Mouse (Mus musculus) heart, adult 2 months (tissue): ENCODE results near the gene Tmem209. TPM values are rescaled to one million over a fixed set of nuclear protein-coding genes. Genes with fewer than 3 reads are reported as not detected.

Experiments used
- DNase-seq, 2 experiments: peaks; one replicate each; pipeline ENCODE4 v3.0.0; 2021
- H3K27ac ChIP-seq: fragments of 200-600 bp; 2 replicates; pipeline ENCODE4 v1.8.1; 2022
- H3K27me3 ChIP-seq: fragments of 200-500 bp; 2 replicates; pipeline ENCODE4 v1.6.1; 2012; ENCODE audit warnings: mild to moderate bottlenecking, low read length, inconsistent platforms, mixed read lengths; ENCODE audit not compliant: control insufficient read depth, insufficient read depth
- H3K36me3 ChIP-seq: fragments of 200-500 bp; 2 replicates; pipeline ENCODE4 v1.6.1; 2012; ENCODE audit warnings: low read length, inconsistent platforms; ENCODE audit not compliant: control insufficient read depth, insufficient read depth
- H3K4me1 ChIP-seq: fragments of 200-500 bp; 2 replicates; pipeline ENCODE4 v1.6.1; 2011; ENCODE audit warnings: low read length; ENCODE audit not compliant: control insufficient read depth, insufficient read depth
- H3K4me3 ChIP-seq: fragments of 200-600 bp; 2 replicates; pipeline ENCODE4 v1.8.1; 2022
- H3K79me2 ChIP-seq: fragments of 200-500 bp; replicated peaks from 2 replicates; pipeline ENCODE4 v1.6.1; 2012; ENCODE audit warnings: mild to moderate bottlenecking, inconsistent platforms, low read length, moderate library complexity, mixed read lengths; ENCODE audit not compliant: control insufficient read depth, insufficient read depth
- H3K9ac ChIP-seq: fragments of 200-500 bp; 2 replicates; pipeline ENCODE4 v1.6.1; 2012; ENCODE audit warnings: low read depth, mild to moderate bottlenecking, control low read depth, inconsistent platforms, low read length, mixed read lengths
- CTCF ChIP-seq: fragments of 200-600 bp; IDR thresholded peaks from 2 replicates; pipeline ENCODE4 v1.8.1; 2022; ENCODE audit warnings: antibody characterized with exemption, mild to moderate bottlenecking, moderate library complexity
- EP300 ChIP-seq: fragments of 200-500 bp; IDR thresholded peaks from 2 replicates; pipeline ENCODE4 v1.6.1; 2011; ENCODE audit warnings: low read depth, low read length, control low read depth; ENCODE audit not compliant: insufficient read depth
- POLR2A ChIP-seq: fragments of 200-500 bp; IDR thresholded peaks from 2 replicates; pipeline ENCODE4 v1.6.1; 2011; ENCODE audit warnings: mild to moderate bottlenecking, low read depth, low read length, control low read depth; ENCODE audit not compliant: insufficient read depth
- WGBS: fragments of 180-500 bp; shearing (Covaris S2); methylation state at CpG from one replicate; pipeline ENCODE4 v1.1.7; 2018; 5-methylcytosine and 5-hydroxymethylcytosine counted together
- intact Hi-C: fragments of 180-260 bp; cut with DNase I; formaldehyde crosslinking; loops from one replicate; pipeline ENCODE4 v1.15.1; 2025
- polyA plus RNA-seq: library from polyadenylated mRNA; depleted of rRNA; stranded (reverse); fragments of >200 nt; gene quantifications from 2 replicates; pipeline ENCODE4 v1.2.3, GENCODE M21; 2012; rRNA removed
- total RNA-seq, 2 experiments: library from RNA; stranded (reverse); gene quantifications; 2 replicates each; pipeline ENCODE4 v1.2.3; 2021

Tmem209 gene
- total and polyA plus RNA-seq, 3 experiments, result 6.3 to 15.9 (median 7.5) TPM

DNA sequence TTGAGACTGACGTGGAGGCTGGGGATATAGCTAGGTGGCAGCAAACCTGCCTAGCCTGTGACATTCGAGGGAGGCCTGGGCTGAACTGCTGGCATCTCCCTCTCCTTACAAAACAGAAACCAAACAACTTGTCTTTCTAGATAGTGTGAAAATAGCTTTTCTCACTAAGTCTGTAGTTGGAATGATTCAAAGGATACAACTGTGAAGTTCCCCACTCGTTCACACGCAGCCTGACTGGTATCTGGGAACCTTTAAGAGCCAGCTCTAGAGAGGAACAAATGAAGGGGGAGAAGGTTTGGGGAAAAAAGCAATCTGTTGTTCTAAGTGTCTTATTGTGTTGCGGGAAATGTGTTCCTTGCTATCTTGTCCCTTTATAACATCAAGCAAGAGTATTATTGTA is 51.0 kb downstream of the Tmem209 start:
- Histone ChIP-seq H3K9ac (no peak overlapping the region), H3K4me1 (peaks cover 6% of the 10 kb centered on the region), H3K27ac (no peak overlapping the region), H3K79me2 (no peaks in the 10 kb centered on the region), H3K4me3 (no peak overlapping the region), H3K27me3 (no peaks in the 10 kb centered on the region), H3K36me3 (no peaks in the 10 kb centered on the region)
- DNase-seq, result no peak
- intact Hi-C loops, result no loop called here
- TF ChIP-seq EP300 (no peak), POLR2A (no peak), CTCF (no peak)
- WGBS, result 85% methylated on average over 5 of the region's 5 CpGs

DNA sequence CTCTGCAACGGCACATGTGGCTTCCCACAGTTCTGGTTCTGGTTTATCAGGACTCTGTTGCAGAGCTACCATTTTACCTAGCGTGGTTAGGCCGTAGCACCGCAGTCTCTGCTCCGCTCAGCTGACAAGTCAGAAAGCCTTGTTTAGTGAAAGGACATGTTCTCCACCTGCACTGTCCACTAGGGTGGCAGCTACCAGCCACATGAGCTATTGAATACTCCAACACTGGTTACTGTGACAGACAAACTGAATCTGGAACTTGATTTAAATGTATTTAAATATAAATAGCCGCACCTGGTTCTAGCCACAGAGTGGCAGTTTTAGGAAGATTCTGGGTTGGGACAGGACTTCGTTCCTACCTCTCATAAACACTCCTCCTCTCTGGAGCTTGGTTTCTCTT is 52.6 kb downstream of the Tmem209 start:
- peaks cover 6% of the 10 kb centered on the region for H3K4me1 ChIP-seq
- H3K27ac ChIP-seq, result no peak overlapping the region
- WGBS, result 89% methylated on average over 7 of the region's 7 CpGs
- H3K27me3 ChIP-seq, result no peaks in the 10 kb centered on the region
- no peak for TF ChIP-seq POLR2A
- TF ChIP-seq CTCF, result no peak
- TF ChIP-seq EP300, result no peak
- intact Hi-C loops, result no loop called here
- DNase-seq, result no peak
- H3K4me3 ChIP-seq, result no peak overlapping the region
- no peak overlapping the region for H3K9ac ChIP-seq
- H3K79me2 ChIP-seq, result no peaks in the 10 kb centered on the region
- no peaks in the 10 kb centered on the region for H3K36me3 ChIP-seq

DNA sequence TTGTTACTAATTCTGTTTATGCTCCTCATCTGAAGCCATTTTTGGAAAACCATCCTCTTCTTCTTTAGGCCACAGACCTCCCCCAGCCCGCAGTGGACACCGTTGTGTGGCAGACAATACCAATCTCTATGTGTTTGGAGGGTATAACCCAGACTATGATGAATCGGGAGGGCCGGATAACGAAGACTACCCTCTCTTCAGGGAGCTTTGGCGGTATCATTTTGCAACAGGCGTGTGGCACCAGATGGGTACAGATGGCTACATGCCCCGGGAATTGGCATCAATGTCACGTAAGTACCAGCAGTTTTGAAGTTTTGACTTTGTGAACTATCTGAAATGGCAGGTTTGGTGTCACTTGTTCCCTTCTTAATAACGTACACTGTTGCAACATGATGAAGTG is 70.0 kb downstream of the Tmem209 start:
- WGBS, result 98% methylated on average over 10 of the region's 10 CpGs
- no peak overlapping the region for H3K9ac ChIP-seq
- intact Hi-C loops, result no loop called here

DNA sequence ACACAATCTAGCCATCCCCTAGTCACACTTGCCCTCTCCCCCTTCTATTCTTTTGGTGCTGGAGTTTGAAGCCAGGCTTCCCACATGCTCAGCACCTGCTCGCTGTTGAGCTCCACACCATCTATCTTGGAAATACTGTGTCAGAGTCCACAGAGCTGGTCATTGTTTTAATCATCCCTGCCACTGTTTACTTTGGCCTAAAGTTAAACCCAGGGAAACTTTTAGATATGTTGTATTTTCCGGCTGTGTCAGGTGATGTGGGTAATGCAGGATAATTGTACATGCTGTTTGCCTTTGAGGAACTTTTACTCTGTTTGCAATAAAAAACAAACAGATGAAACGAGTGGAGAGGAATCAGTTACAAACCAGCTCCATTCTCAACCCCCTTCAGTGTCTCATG is 72.5 kb downstream of the Tmem209 start:
- no peaks in the 10 kb centered on the region; the same call in 1 of the 2 replicates for H3K4me1 ChIP-seq
- H3K9ac ChIP-seq, result no peak overlapping the region
- intact Hi-C loops, result no loop called here
- no peaks in the 10 kb centered on the region for H3K79me2 ChIP-seq
- H3K27ac ChIP-seq, result no peak overlapping the region
- no peaks in the 10 kb centered on the region for H3K27me3 ChIP-seq
- 49% methylated on average over 3 of the region's 3 CpGs for WGBS
- no peaks in the 10 kb centered on the region for H3K36me3 ChIP-seq
- H3K4me3 ChIP-seq, result no peak overlapping the region
- no peak for DNase-seq
- TF ChIP-seq POLR2A (no peak), EP300 (no peak), CTCF (no peak)

More for the DNA sequence above, 70.0 kb downstream of the Tmem209 start:
- TF ChIP-seq CTCF (no peak), EP300 (no peak)
- Histone ChIP-seq H3K79me2 (no peaks in the 10 kb centered on the region), H3K36me3 (no peaks in the 10 kb centered on the region), H3K27me3 (no peaks in the 10 kb centered on the region), H3K27ac (no peak overlapping the region), H3K4me3 (no peak overlapping the region), H3K4me1 (no peaks in the 10 kb centered on the region; the same call in 1 of the 2 replicates)
- no peak for DNase-seq

DNA sequence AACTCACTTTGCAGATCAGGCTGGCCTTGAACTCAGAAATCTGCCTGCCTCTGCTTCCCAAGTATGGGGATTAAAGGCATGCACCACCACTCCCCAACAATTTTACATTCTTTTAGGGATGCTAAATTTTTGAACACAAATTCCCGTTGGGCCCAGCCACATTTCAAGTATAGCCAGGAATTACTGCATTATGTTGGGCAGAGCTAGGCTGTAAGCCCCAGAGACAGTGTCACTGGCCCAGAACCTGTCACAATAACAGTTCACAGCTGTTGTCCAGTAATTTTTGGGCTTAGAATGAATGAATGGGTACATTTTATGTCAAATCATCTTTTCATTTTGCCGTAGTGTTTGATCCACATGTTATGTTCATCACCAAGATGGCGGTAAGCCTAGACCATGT is 73.1 kb downstream of the Tmem209 start:
- WGBS, result 83% methylated on average over 3 of the region's 3 CpGs
- DNase-seq, result peak in 1 of 2 experiments; percentile 29

DNA sequence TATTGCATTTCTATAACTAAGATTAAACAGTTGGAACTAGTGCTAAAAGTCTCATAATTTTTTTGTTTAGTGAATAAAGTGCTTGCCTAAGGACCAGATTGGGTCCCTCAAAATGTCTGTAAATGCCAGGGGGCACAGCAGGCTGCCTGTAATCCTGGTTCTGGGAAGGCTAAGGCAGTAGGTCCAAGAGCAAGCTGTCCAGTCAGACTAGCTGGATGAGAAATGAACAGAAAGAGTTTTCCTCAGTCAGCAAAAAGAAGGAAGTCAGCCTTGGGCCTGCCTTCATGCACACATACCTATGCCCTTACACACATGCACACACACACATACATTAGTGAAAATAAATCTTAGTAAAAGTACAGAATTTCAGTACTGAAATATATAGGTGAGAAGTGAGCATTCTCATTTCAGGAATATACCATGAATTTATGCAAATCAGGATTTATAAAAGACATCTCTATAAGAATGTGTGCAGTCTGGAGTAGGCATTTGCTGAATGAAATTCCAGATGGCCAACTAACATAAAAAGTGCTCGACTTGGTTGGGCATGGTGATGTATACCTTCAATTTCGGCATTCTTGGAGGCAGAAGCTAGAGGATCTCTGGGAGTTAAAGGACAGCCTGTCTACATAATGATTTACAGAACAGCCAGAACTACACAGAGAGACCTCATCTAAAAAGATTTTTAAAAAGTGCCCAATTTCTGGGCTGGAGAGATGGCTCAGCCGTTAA is 77.0 kb downstream of the Tmem209 start:
- H3K9ac ChIP-seq, result no peak overlapping the region
- no peaks in the 10 kb centered on the region; the same call in 1 of the 2 replicates for H3K4me1 ChIP-seq
- WGBS, result 43% methylated on average over 3 of the region's 3 CpGs
- H3K4me3 ChIP-seq, result no peak overlapping the region
- TF ChIP-seq POLR2A, result no peak
- no peak for TF ChIP-seq CTCF
- no peak for TF ChIP-seq EP300
- no peak for DNase-seq
- H3K27ac ChIP-seq, result no peak overlapping the region
- no peaks in the 10 kb centered on the region for H3K36me3 ChIP-seq
- intact Hi-C loops, result no loop called here
- H3K79me2 ChIP-seq, result 0 out of 2 replicates have a peak, but pooled peaks cover 1% of the 10 kb centered on the region
- no peaks in the 10 kb centered on the region for H3K27me3 ChIP-seq

More for the DNA sequence above, 73.1 kb downstream of the Tmem209 start:
- no peaks in the 10 kb centered on the region; the same call in 1 of the 2 replicates for H3K4me1 ChIP-seq
- no peak overlapping the region for H3K4me3 ChIP-seq
- H3K79me2 ChIP-seq, result no peaks in the 10 kb centered on the region
- intact Hi-C loops, result no loop called here
- no peaks in the 10 kb centered on the region for H3K27me3 ChIP-seq
- no peak overlapping the region for H3K9ac ChIP-seq
- no peaks in the 10 kb centered on the region for H3K36me3 ChIP-seq
- H3K27ac ChIP-seq, result no peak overlapping the region
- TF ChIP-seq POLR2A (no peak), CTCF (no peak)

Other genes with a start within 250 kb of the Tmem209 start
- gene Ube2h, start 205.2 kb downstream of the Tmem209 start, total RNA-seq, result 10 to 100 TPM; 61.5 to 61.7 TPM
- 29.4 and 44.2 TPM in 2 replicates for gene Ube2h, start 205.2 kb downstream of the Tmem209 start, polyA plus RNA-seq
- 10 to 100 TPM; 16.0 to 16.2 TPM for gene Zc3hc1, start 118.8 kb downstream of the Tmem209 start, total RNA-seq
- 13.4 and 15.1 TPM in 2 replicates for gene Zc3hc1, start 118.8 kb downstream of the Tmem209 start, polyA plus RNA-seq
- 10 to 100 TPM; 47.4 to 52.0 TPM for gene Klhdc10, start 107.9 kb downstream of the Tmem209 start, total RNA-seq
- gene Klhdc10, start 107.9 kb downstream of the Tmem209 start, polyA plus RNA-seq, result 19.4 and 41.4 TPM in 2 replicates
- gene Ssmem1, start 66 bp upstream of the Tmem209 start, total RNA-seq, result not detected
- gene Ssmem1, start 66 bp upstream of the Tmem209 start, polyA plus RNA-seq, result 0.16 TPM in 1 of 2 replicates, not detected in the other
- gene Cpa2, start 31.8 kb upstream of the Tmem209 start, total RNA-seq, result not detected
- gene Cpa2, start 31.8 kb upstream of the Tmem209 start, polyA plus RNA-seq, result 0.12 TPM in 1 of 2 replicates, not detected in the other
- not detected for gene Cpa4, start 58.6 kb upstream of the Tmem209 start, total RNA-seq
- not detected in 2 replicates for gene Cpa4, start 58.6 kb upstream of the Tmem209 start, polyA plus RNA-seq
- not detected for gene Cpa5, start 101.2 kb upstream of the Tmem209 start, total RNA-seq
- gene Cpa5, start 101.2 kb upstream of the Tmem209 start, polyA plus RNA-seq, result not detected in 2 replicates
- under 1 TPM in 1 of 2 experiments, not detected in 1; 0.14 TPM for gene Cpa1, start 129.4 kb upstream of the Tmem209 start, total RNA-seq
- 0.21 and 0.44 TPM in 2 replicates for gene Cpa1, start 129.4 kb upstream of the Tmem209 start, polyA plus RNA-seq
- 1 to 10 TPM; 1.3 to 1.4 TPM for gene Cep41, start 184.0 kb upstream of the Tmem209 start, total RNA-seq
- 1.9 and 2.3 TPM in 2 replicates for gene Cep41, start 184.0 kb upstream of the Tmem209 start, polyA plus RNA-seq
- 1 to 10 TPM; 6.2 to 8.3 TPM for gene Mest, start 213.8 kb upstream of the Tmem209 start, total RNA-seq
- 19.5 and 28.1 TPM in 2 replicates for gene Mest, start 213.8 kb upstream of the Tmem209 start, polyA plus RNA-seq